Mouse (Mus musculus) right cerebral cortex, postnatal 4 days (tissue): ENCODE measurements around the gene Lhfpl2.

Source experiments
- DNase-seq: peaks from one replicate; pipeline ENCODE4 v3.0.0-alpha.2; 2022

Lhfpl2 gene

DNA sequence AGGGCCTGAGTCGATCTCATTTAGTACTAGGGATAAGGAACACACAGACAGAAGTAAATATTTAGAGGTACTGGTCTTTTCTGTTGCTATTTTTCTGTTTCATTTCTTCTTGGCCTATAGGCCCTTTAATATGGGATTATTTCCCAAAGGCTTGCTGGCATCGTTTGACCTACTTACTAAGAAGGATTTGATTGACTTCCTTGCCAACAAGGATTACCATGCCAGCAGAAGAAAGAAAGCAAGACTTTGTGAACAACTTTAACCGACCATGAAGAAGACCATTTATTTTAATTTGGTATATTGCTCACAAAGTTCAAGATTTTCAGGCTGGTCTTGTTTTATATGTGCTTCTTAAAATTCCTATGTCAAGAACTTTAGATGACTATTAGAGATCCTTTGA lies 42.8 kb downstream of the Lhfpl2 start:
- no peak for DNase-seq

GRCm38 (mm10) chr13:94101020-94101571 lies 43.5 kb downstream of the Lhfpl2 start:
- no peak for DNase-seq

DNA sequence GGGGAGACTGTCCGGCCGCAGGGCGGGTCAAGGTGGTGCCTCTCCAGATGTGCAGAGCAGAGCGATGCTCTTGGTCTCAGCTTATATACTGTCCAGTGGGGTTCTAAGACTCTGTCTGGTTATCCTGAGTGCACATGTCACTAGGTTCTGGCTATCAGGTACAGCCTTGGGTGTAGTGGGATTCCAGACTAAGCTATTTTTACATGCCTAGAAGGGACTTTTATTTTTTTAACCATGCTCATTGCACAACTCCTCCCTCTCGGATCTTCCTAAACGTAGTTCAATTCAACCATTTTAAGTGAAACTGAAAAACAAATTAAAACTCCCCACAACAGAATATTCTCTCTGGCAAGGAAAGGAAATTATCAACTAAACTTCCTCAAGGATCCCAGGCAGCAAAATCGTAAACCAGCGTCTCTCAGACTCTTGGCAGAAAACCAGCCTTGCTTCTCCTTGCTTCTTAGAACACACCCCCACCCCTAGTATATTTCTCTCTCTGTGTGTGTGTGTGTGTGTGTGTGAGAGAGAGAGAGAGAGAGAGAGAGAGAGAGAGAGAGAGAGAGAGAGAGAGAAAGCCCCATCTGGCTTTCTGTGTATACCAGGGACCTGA lies 47.4 kb downstream of the Lhfpl2 start:
- DNase-seq: no peak

- DNase-seq: no peak
These were observed 48.8 kb downstream of the Lhfpl2 start for GRCm38 (mm10) chr13:94106431-94106830.

- DNase-seq: no peak
These were observed 49.4 kb downstream of the Lhfpl2 start for GRCm38 (mm10) chr13:94106983-94107382.

DNA sequence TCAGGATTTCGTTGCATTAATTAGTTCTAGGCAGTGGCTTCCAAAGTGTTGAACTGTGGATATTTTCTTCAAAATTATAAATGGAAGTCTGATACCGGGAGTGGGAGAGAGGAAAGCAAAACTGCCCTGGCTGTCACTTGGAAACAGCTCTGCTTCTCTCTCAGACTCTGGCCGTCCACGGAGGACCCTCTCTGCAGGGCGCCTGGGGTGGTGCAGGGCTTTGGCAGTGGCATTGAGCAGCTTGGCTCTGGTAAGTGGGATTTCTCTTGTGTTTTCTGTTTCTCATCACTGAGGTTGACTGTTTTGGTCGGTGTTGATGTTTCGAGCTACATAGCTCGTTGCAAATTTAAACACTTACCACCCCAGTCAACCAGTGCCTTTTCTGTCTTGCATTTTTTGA lies 53.0 kb downstream of the Lhfpl2 start:
- no peak for DNase-seq

- peak; percentile 50 for DNase-seq
These were observed 57.9 kb downstream of the Lhfpl2 start for GRCm38 (mm10) chr13:94115476-94115875.

DNA sequence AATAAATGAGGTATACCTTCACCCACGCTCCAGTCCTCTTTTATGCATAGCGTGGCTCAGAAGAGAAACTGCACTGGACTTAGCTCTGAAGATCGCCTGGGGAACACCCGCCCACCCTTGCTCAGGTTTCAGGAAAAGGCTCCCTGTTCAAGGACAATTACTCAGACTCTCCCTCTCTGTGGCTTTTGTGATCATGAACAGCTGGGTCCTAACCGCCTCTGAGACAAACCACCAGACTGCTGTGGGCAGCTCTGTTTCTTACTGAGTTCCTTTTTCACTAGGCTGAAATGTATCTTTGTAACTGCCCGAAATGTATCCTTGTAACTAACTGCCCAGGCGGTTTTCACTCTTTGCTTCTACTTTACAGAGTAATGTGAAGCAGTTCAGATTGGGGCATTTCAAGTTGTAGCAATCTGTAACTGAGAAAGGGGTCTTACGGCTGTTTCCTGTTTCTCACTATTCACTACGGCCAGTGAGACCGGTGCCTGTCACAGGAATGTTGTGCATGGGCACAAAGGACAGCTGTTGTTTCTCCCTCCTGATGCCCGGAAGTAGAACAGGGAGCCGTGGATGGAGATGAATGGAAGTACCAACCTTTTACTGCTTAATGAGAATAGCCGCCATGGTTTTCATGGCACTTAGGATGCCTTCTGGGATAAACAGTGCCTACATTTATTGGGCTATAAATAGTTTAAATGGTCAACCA lies 59.3 kb downstream of the Lhfpl2 start:
- DNase-seq: no peak

DNA sequence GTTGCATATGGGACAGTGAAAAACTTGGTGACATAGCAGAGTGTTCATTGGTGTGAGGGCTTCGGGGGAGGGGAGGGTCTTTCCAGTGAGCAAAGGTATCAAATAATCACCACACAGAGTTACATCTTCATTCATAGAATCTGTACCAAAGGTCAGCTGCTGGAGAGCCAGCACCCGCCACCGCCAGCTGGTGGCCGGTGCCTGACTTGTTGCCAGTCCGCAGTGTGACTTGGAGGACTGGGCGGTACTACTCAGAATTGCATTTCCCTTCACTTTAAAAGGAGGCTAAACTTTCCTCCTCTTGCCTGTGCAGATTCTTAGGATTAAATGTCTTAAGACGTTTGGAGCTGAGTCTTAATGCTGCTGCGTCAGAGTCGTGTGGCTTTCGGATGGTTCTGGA lies 59.9 kb downstream of the Lhfpl2 start:
- DNase-seq: no peak

DNA sequence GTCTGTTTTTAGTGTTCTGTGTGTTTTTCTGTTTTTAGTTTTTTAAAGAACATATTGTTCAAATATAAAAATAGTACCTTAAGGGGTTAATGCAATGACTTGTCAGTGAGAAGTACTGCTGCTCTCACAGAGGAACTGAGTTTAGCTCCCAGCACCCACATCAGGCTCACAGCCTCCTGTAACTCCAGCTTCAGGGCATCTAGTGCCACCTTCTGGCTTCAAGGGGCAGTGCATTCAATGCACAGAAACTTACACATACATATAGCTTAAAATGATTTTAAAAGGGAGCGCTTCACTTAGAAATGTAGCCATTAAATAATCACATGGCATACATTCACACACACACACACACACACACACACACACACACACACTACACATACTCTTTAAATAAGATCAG lies 60.5 kb downstream of the Lhfpl2 start:
- DNase-seq: no peak

- no peak for DNase-seq
These were observed 61.7 kb downstream of the Lhfpl2 start for GRCm38 (mm10) chr13:94119309-94119708.

DNA sequence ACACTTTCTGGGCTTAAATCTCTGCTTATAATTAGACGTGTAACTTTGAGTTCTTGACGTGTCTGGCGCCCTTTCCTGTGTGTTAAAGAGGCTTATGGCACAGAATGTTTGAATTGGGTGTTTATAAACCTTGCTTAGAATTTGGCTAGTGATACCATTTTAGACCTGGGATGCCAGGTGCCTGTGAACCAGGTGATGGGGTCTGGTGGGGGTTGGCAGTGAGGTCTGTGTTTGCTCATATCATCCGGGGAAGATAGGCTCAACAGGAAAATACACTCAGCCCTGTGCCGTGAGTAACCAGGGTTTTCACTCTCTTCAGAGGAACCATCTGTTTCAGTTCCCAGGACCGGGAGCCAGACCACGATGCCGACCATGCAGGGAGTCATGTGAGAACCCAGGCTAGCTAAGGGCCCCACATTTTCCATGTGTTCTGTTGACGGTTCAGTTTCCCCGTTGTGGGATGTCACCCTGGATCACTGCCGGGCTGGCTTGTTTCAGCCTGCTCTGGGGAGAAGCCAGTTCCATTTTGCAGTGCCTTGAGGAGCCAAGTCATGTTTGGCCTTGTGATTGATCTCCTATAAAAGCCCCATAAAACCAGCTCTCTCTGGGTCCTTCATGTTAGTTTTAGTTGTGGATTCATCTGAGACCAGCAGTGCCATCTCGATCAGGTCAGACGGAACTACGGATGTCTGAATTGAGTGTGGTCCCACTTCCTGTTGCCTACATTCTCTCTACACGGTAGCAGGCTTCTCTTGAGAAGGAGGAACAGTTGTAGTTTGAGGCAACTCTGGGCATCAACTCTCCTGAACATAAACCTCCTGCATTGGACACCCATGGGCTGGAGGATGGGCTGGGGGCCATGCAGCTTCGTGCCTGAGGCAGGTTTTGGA lies 65.4 kb downstream of the Lhfpl2 start:
- no peak for DNase-seq

DNA sequence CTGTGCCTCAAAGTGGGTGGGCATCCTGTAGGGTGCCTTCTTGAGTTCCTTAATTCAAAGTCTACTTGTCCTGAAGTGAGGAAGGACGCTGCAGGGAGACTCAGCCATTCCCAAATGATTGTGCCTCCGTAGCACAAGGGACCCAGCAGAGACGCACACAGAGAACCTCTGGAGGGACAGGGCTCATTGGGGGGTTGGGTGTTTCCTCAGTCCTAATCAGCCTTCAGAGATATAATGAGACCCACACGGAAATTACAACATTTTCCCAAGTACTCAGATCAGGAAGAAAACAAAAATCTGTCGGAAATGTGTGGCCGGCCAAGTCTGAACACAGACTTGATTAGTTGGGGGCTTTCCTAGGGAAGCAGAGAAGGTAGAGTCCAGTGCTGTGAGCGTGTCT lies 72.8 kb downstream of the Lhfpl2 start:
- no peak for DNase-seq

DNA sequence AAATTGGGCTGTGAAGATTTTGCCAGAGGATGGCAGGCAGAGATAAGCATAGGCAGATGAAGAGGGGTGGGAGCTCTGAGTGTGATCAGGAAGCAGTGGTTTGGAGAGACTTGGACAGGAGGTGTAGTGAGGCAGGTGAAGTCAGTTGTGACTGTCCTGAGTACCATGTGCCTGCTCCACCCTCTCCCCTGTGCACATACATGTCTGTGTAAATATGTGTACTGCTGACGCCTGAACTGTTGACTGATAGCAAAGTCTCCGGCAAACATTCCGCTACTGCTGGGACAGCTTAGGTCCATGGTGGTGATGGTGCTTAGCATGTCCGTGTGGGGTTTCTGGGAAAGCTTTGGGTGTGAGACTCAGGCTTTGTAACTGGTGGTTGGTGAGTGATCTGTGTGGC lies 73.5 kb downstream of the Lhfpl2 start:
- DNase-seq: no peak

GRCm38 (mm10) chr13:94132187-94132995 lies 74.8 kb downstream of the Lhfpl2 start:
- no peak for DNase-seq

DNA sequence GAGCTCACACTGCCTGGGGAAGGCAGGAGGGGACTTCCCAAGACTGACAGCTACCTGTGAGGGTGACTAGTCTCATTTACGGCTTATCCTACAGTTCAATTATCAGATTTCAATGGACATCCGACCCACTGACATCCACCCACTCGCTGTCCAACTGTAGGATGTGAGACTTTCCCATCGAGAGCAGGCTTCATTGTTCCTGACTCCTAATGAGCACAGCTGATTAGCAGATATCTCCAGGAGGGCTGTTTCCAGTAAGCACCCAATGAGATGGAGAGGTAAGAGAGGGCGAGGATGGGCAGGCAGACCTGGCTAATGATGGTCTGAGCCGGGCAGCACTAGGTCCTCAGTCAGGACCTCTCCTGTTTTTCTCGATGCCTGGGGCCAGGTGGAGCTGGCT lies 77.0 kb downstream of the Lhfpl2 start:
- DNase-seq: no peak

GRCm38 (mm10) chr13:94135180-94135579 lies 77.6 kb downstream of the Lhfpl2 start:
- DNase-seq: no peak

GRCm38 (mm10) chr13:94139713-94140445 lies 82.3 kb downstream of the Lhfpl2 start:
- no peak for DNase-seq

- no peak for DNase-seq
These were observed 82.8 kb downstream of the Lhfpl2 start for GRCm38 (mm10) chr13:94140446-94140845.

DNA sequence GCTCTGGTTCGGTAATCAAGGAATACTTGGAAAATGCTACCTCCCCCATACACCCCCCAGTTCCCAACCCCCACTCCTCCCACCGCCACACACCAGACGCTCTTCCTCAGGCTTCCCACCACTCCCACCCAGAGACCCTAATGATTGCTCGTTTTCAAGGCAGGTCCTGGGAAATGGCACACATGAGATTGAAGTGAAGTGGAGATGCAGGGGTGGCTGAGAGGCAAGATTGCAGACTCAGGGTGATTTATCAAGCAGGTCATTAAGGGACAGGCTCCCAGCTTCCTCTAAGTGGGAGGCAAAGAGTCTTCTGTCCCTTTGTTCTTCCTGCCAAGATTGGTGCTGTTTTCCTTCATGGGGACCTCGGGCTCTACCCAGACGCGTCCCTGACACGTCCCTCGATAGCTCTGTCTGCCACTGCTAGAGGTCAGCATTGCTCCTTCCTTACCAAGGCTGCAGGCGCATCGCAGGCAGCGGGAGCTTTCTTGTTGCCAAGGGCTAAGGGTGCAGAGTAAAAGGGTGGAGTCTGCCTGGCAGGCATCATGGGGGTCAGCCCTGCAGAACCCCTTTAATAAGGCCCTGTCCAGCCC lies 85.6 kb downstream of the Lhfpl2 start:
- no peak for DNase-seq

DNA sequence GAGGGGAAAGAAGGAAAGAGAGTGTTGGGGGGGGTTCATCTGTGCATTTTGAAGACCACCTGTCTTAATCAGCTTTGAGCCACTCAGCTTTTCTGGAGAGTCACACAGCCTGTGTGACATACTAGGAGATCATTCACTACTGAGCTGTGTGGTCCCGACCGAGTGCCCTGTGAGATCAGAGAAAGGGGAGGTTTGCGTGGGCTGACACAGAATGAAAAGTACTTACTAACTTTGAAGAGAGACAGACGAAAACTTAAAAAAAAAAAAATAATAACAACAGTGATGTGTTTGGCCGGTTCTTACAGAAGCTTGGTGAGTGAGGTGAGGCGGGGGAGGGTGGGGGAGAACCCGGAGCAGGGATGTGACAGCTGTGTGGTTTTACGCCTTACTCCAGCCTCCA lies 86.9 kb downstream of the Lhfpl2 start:
- no peak for DNase-seq

DNA sequence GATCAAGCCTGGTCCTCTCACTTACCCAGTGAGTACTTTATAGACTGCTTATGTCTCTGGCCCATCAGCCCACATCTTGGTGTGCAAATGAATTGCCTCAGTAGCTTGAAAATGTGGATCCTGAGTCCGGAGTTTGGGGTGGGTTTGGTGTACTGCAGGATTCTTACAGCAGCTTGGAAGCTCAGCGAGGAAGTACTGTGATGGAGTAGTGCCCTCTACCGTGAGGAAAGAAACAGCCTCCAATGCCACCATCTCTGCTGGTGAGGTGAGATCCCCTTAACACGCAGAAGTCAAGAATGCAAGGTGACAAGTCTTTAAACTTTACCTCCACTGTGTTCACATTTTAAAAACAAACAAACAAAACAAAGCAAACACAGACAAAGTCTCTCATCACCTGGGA lies 89.7 kb downstream of the Lhfpl2 start:
- DNase-seq: no peak
